Mouse (Mus musculus) midbrain, embryonic 16.5 days (tissue): ENCODE results near the gene Klk1b26. TPM values are rescaled to one million over a fixed set of nuclear protein-coding genes. Genes with fewer than 3 reads are reported as not detected.
"Not testable (repeated sequence)": the region's sequence is repeated elsewhere in the genome, so short reads cannot be mapped to it uniquely, and the experiment has no call there.

Experiments
- ATAC-seq: fragments of 200-750 bp; cut with Nextera tagmentation; 2 replicates; pipeline ENCODE4 v1.8.0; 2017; ENCODE audit warnings: moderate TSS enrichment
- H3K27ac ChIP-seq: fragments of 300-500 bp; sonication (generic); 2 replicates; pipeline ENCODE4 v1.5.1; 2014; ENCODE audit warnings: mild to moderate bottlenecking, low read length, mixed read lengths
- H3K27me3 ChIP-seq: fragments of 300-500 bp; sonication (generic); 2 replicates; pipeline ENCODE4 v1.6.1; 2014; ENCODE audit warnings: low read depth, low read length, mixed read lengths; ENCODE audit not compliant: control insufficient read depth, insufficient read depth
- H3K36me3 ChIP-seq: fragments of 300-500 bp; sonication (generic); 2 replicates; pipeline ENCODE4 v1.6.1; 2014; ENCODE audit warnings: mild to moderate bottlenecking, low read length, moderate library complexity, mixed read lengths; ENCODE audit not compliant: control insufficient read depth, insufficient read depth
- H3K4me1 ChIP-seq: fragments of 300-500 bp; sonication (generic); 2 replicates; pipeline ENCODE4 v1.6.1; 2014; ENCODE audit warnings: mild to moderate bottlenecking, low read length, mixed read lengths; ENCODE audit not compliant: control insufficient read depth, insufficient read depth
- H3K4me2 ChIP-seq: fragments of 300-500 bp; sonication (generic); 2 replicates; pipeline ENCODE4 v1.6.1; 2014; ENCODE audit warnings: mild to moderate bottlenecking, low read length, mixed read lengths
- H3K4me3 ChIP-seq: fragments of 300-500 bp; sonication (generic); 2 replicates; pipeline ENCODE4 v1.5.1; 2014; ENCODE audit warnings: low read depth, mild to moderate bottlenecking, low read length, moderate library complexity, mixed read lengths
- H3K9ac ChIP-seq: fragments of 300-500 bp; sonication (generic); 2 replicates; pipeline ENCODE4 v1.6.1; 2014; ENCODE audit warnings: low read depth, low read length, mixed read lengths
- H3K9me3 ChIP-seq: fragments of 300-500 bp; sonication (generic); replicated peaks from 2 replicates; pipeline ENCODE4 v1.6.1; 2014; ENCODE audit warnings: mild to moderate bottlenecking, low read length, mixed read lengths; ENCODE audit not compliant: control insufficient read depth, poor library complexity, severe bottlenecking
- WGBS: fragments of 180-500 bp; shearing (Covaris S2); extraction: QIAGEN DNeasy Blood & Tissue Kit; methylation state at CpG from one replicate; pipeline ENCODE4 v1.1.7; 2014; 5-methylcytosine and 5-hydroxymethylcytosine counted together
- polyA plus RNA-seq: library from polyadenylated mRNA; unstranded; fragments of >200 nt; fragmentation: Nextera tagmentation; extraction: Ambion mirVana; gene quantifications from 2 replicates; pipeline ENCODE4 v1.2.1, GENCODE M21; 2015

The Klk1b26 gene
- not detected in 2 replicates for polyA plus RNA-seq

- H3K9ac ChIP-seq, H3K4me1 ChIP-seq, H3K27me3 ChIP-seq, H3K9me3 ChIP-seq, H3K4me2 ChIP-seq, H3K4me3 ChIP-seq, H3K27ac ChIP-seq, H3K36me3 ChIP-seq, ATAC-seq: not testable (repeated sequence)
Observed at GRCm38 (mm10) chr7:44011868-44012267, at the start of gene Klk1b26. Gene Klk1b26, plus strand, starts transcription at chr7:44012168.

GRCm38 (mm10) chr7:43966451-43966850, 45.5 kb upstream of the Klk1b26 start, which contains the start of gene Klk1b1:
Gene Klk1b1, plus strand, starts transcription at chr7:43966751.
- Histone ChIP-seq H3K9ac (no peak within 1 kb of the TSS), H3K27me3 (no peaks in the 10 kb centered on the region), H3K4me2 (no peak within 1 kb of the TSS), H3K4me3 (no peak within 1 kb of the TSS), H3K4me1 (no peaks in the 10 kb centered on the region), H3K36me3 (no peaks in the 10 kb centered on the region), H3K27ac (no peak within 1 kb of the TSS), H3K9me3 (no peaks in the 10 kb centered on the region)
- ATAC-seq: no peak
- 72% methylated on average over 3 of the region's 3 CpGs for whole genome bisulfite sequencing

GRCm38 (mm10) chr7:43967058-43967457, 44.9 kb upstream of the Klk1b26 start:
- 80% methylated on average over 3 of the region's 3 CpGs for WGBS
- no peak overlapping the region for H3K9ac ChIP-seq
- no peaks in the 10 kb centered on the region for H3K4me1 ChIP-seq
- H3K27ac ChIP-seq: no peak overlapping the region
- H3K4me3 ChIP-seq: no peak overlapping the region
- H3K9me3 ChIP-seq: no peaks in the 10 kb centered on the region
- no peak for ATAC-seq
- H3K27me3 ChIP-seq: no peaks in the 10 kb centered on the region
- H3K4me2 ChIP-seq: no peak overlapping the region
- H3K36me3 ChIP-seq: no peaks in the 10 kb centered on the region

- no peak overlapping the region for H3K4me3 ChIP-seq
- H3K4me2 ChIP-seq: no peak overlapping the region
- whole genome bisulfite sequencing: 86% methylated on average over 2 of the region's 2 CpGs
- H3K9ac ChIP-seq: no peak overlapping the region
- H3K27me3 ChIP-seq: no peaks in the 10 kb centered on the region
- no peaks in the 10 kb centered on the region for H3K9me3 ChIP-seq
- H3K4me1 ChIP-seq: no peaks in the 10 kb centered on the region
- H3K27ac ChIP-seq: no peak overlapping the region
- ATAC-seq: no peak
- H3K36me3 ChIP-seq: no peaks in the 10 kb centered on the region
Observed at GRCm38 (mm10) chr7:43967612-43968011, 44.4 kb upstream of the Klk1b26 start.

DNA sequence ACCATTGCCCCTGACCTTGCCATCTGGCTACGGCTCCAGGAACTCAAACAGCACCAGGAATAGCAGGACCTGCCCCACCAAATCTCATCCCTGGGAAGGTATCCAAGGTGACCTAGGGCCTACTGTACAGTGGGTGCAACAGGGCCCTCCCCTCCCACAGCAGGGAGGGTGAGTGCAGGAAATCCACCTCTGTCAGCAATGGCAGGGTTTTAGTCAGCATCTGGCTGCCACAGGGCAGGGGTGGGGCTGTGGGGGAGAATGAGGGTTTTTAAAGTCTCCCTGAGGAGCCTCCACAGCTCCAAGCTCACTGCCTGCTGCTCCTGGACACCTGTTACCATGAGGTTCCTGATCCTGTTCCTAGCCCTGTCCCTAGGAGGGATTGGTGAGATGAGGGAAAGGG, 36.2 kb upstream of the Klk1b26 start, which contains the start of gene Klk1b9:
Gene Klk1b9, plus strand, starts transcription at position 301 of the 400 bp plus-strand sequence.
- 83% methylated on average over 1 of the region's 1 CpGs for WGBS
- ATAC-seq: not testable (repeated sequence)

DNA sequence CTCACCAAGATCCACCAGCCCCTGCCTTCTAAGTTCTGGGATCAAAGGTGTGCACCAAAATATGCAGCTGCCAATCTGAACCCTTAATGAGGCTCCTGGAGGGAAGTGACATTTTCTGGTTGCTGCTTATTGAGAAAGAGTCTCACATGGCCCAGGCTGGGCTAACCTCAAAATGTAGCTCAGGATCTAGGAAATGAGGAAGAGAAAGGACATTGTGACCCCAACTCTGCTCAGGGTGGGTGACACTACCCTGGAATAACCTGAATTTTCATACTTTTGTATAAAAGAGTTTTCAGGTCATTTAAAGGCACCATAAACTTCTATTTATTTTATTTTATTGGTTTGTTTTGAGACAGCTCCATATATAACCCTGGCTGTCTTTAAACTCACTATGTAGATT, 26.3 kb upstream of the Klk1b26 start:
- Histone ChIP-seq H3K36me3 (no peaks in the 10 kb centered on the region), H3K4me3 (no peak overlapping the region), H3K27me3 (no peaks in the 10 kb centered on the region), H3K4me2 (no peak overlapping the region), H3K9me3 (no peaks in the 10 kb centered on the region), H3K4me1 (no peaks in the 10 kb centered on the region), H3K9ac (no peak overlapping the region), H3K27ac (no peak overlapping the region)
- no peak for ATAC-seq

More for the DNA sequence above, 36.2 kb upstream of the Klk1b26 start, which contains the start of gene Klk1b9:
- not testable (repeated sequence) for H3K4me3 ChIP-seq, H3K27me3 ChIP-seq, H3K9ac ChIP-seq, H3K36me3 ChIP-seq, H3K27ac ChIP-seq, H3K9me3 ChIP-seq, H3K4me2 ChIP-seq, H3K4me1 ChIP-seq

GRCm38 (mm10) chr7:43994821-43995220, 17.1 kb upstream of the Klk1b26 start:
- 86% methylated on average over 1 of the region's 1 CpGs for WGBS
- H3K9ac ChIP-seq, H3K9me3 ChIP-seq, H3K27me3 ChIP-seq, H3K27ac ChIP-seq, H3K36me3 ChIP-seq, H3K4me1 ChIP-seq, H3K4me2 ChIP-seq, ATAC-seq, H3K4me3 ChIP-seq: not testable (repeated sequence)

DNA sequence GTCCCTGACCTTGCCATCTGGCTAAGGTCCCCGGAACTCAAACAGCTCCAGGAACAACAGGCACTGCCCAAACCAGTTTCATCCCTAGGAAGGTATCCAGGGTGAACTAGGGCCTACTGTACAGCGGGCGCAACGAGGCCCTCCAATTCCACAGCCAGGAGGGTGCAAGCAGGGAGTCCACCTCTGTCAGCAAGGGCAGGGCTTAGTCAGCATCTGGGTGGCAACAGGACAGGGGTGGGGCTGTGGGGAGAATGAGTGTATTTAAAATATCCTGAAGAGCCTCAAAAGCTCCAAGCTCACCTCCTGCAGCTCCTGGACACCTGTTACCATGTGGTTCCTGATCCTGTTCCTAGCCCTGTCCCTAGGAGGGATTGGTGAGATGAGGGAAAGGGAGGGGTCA, 16.4 kb upstream of the Klk1b26 start, which contains the start of gene Klk1b11:
Gene Klk1b11, plus strand, starts transcription at position 301 of the 400 bp plus-strand sequence.
- not testable (repeated sequence) for H3K4me3 ChIP-seq, H3K27ac ChIP-seq, H3K4me1 ChIP-seq, H3K36me3 ChIP-seq, H3K9ac ChIP-seq, H3K27me3 ChIP-seq, H3K4me2 ChIP-seq, ATAC-seq, H3K9me3 ChIP-seq
- 90% methylated on average over 4 of the region's 4 CpGs for WGBS

DNA sequence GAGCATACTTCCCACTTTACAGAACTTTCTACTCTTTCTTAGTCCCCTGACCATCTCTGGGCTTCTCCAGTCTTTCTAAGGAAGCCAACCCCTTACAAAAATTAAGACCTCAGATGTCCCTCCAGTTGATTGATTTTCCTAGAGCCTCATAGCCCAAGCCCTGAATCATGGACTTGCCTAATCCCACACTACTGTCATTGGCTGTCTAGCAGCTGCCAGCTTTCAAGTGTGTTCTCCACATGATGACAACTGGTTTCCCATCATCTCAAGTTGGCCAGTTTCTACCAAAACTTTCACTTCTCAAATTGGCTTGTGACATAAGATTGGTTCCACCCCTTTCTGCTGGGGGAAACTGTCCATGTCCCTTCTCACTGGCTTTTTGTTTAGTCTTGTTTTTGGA, 7.1 kb upstream of the Klk1b26 start:
- no peaks in the 10 kb centered on the region for H3K4me1 ChIP-seq
- no peaks in the 10 kb centered on the region for H3K9me3 ChIP-seq
- no peak overlapping the region for H3K27ac ChIP-seq
- no peak overlapping the region for H3K9ac ChIP-seq
- no peaks in the 10 kb centered on the region for H3K27me3 ChIP-seq
- no peaks in the 10 kb centered on the region for H3K36me3 ChIP-seq
- ATAC-seq: no peak
- no peak overlapping the region for H3K4me3 ChIP-seq
- no peak overlapping the region for H3K4me2 ChIP-seq
